Mouse (Mus musculus) kidney, embryonic 14.5 days (tissue): ENCODE results near the gene Srp9. TPM values are rescaled to one million over a fixed set of nuclear protein-coding genes. Genes with fewer than 3 reads are reported as not detected.

Experiments
- ATAC-seq: fragments of 200-750 bp; cut with Nextera tagmentation; 2 replicates; pipeline ENCODE4 v1.8.0; 2017; ENCODE audit warnings: moderate number of reproducible peaks, mild to moderate bottlenecking, moderate TSS enrichment, moderate library complexity; ENCODE audit not compliant: low FRiP score, low TSS enrichment
- H3K27ac ChIP-seq: fragments of 300-500 bp; sonication (generic); 2 replicates; pipeline ENCODE4 v1.5.1; 2014; ENCODE audit warnings: low read depth, mild to moderate bottlenecking, low read length, moderate library complexity, mixed read lengths
- H3K27me3 ChIP-seq: fragments of 300-500 bp; sonication (generic); 2 replicates; pipeline ENCODE4 v1.6.1; 2014; ENCODE audit warnings: mild to moderate bottlenecking, low read length; ENCODE audit not compliant: control insufficient read depth, insufficient read depth
- H3K36me3 ChIP-seq: fragments of 300-500 bp; sonication (generic); 2 replicates; pipeline ENCODE4 v1.6.1; 2014; ENCODE audit warnings: low read length, mixed read lengths; ENCODE audit not compliant: control insufficient read depth, insufficient read depth
- H3K4me1 ChIP-seq: fragments of 300-500 bp; sonication (generic); 2 replicates; pipeline ENCODE4 v1.6.1; 2014; ENCODE audit warnings: low read length, mixed read lengths; ENCODE audit not compliant: control insufficient read depth, insufficient read depth
- H3K4me2 ChIP-seq: fragments of 300-500 bp; sonication (generic); replicated peaks from 2 replicates; pipeline ENCODE4 v1.6.1; 2014; ENCODE audit warnings: low read depth, mild to moderate bottlenecking, low read length
- H3K4me3 ChIP-seq: fragments of 300-500 bp; sonication (generic); 2 replicates; pipeline ENCODE4 v1.5.1; 2014; ENCODE audit warnings: mild to moderate bottlenecking, low read length
- H3K9ac ChIP-seq: fragments of 300-500 bp; sonication (generic); 2 replicates; pipeline ENCODE4 v1.6.1; 2014; ENCODE audit warnings: low read depth, mild to moderate bottlenecking, low read length, moderate library complexity
- H3K9me3 ChIP-seq: fragments of 300-500 bp; sonication (generic); 2 replicates; pipeline ENCODE4 v1.6.1; 2016; ENCODE audit warnings: low read length; ENCODE audit not compliant: control insufficient read depth
- WGBS: fragments of 180-500 bp; shearing (Covaris S2); extraction: QIAGEN DNeasy Blood & Tissue Kit; methylation state at CpG from one replicate; pipeline ENCODE4 v1.1.7; 2014; 5-methylcytosine and 5-hydroxymethylcytosine counted together
- polyA plus RNA-seq: library from polyadenylated mRNA; unstranded; fragments of >200 nt; fragmentation: Nextera tagmentation; extraction: Ambion mirVana; gene quantifications from 2 replicates; pipeline ENCODE4 v1.2.1, GENCODE M21; 2014

Srp9 gene
- polyA plus RNA-seq, 1 experiment from 2014 or later = 155 TPM

DNA sequence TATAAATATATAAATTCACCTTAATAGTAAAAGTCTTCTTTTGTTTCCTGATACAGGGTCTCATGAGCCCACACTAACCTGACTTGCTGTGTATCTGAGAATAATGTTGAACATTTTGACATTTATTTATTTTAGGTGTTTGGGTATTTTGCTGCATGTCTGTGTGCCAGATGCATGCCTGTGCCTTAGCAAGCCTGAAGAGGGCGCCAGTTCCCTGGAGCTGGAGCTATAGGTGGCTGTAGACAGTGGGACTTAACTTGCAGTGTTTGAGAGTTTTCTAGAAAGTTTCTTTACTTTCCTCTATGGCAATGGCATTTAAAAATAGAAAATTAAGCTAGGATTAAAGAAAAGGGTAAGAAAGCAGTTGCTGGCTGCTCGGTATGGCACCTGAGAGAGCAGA, 6.3 kb downstream of the Srp9 start:
- Histone ChIP-seq H3K9ac (no peak overlapping the region), H3K9me3 (no peaks in the 10 kb centered on the region), H3K4me1 (peaks cover 5% of the 10 kb centered on the region; the same call in 1 of the 2 replicates), H3K36me3 (peaks cover 22% of the 10 kb centered on the region; the same call in 1 of the 2 replicates), H3K4me3 (no peak overlapping the region), H3K27ac (no peak overlapping the region), H3K4me2 (no peak overlapping the region), H3K27me3 (no peaks in the 10 kb centered on the region)
- 49% methylated on average over 2 of the region's 2 CpGs for WGBS
- ATAC-seq = no peak

DNA sequence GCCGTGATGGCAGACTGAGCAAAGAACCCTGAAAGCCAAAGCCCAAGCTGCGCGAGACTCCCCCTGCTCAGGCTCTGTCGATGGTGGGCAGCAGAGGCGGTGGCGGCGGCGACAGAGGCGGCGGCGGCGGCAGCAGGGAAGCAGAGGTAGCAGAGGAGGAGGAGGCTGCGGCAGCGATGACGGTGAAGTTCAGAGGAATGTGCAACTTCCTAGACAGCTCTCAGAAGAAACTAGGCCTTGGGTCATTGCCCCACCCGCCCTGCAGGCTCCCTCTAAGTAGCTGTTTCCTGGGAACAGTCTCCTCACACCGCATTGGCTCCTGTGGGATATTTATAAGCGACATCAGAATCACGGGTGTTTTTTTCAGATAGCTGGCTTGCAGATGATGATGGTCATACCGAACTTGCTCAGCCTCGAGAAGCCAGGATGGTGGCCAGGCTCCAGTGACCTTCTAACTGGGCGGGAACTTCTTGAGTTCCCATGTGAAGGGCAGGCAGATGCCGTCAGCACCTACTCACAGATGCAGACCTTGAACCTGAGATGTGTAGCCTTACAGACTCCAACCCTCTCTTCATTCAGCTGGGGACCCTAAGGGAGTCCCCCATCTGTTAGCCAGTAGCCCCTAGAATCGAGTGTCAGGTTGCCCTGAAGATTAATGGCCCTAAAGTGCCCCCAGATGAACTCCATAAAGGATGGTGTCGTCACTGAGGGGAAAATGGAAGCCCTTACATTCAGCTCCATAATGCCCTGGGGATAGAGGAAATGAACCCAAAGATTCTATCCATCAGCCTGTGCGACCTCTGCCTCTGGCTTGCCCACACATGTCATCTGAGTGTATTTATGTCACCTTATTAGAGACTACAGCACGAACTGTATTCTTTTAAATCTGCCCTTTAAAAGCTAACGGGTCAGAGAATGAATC, 12.9 kb downstream of the Srp9 start:
- no peaks in the 10 kb centered on the region for H3K4me1 ChIP-seq
- 0 out of 2 replicates have a peak overlapping the region, but pooled peaks have one; percentile 0 for H3K4me2 ChIP-seq
- no peak overlapping the region for H3K9ac ChIP-seq
- no peak overlapping the region for H3K27ac ChIP-seq
- H3K36me3 ChIP-seq = peaks cover 5% of the 10 kb centered on the region; the same call in 1 of the 2 replicates
- WGBS = 51% methylated on average over 28 of the region's 28 CpGs
- no peak for ATAC-seq
- no peak overlapping the region for H3K4me3 ChIP-seq
- H3K9me3 ChIP-seq = no peaks in the 10 kb centered on the region
- H3K27me3 ChIP-seq = no peaks in the 10 kb centered on the region

DNA sequence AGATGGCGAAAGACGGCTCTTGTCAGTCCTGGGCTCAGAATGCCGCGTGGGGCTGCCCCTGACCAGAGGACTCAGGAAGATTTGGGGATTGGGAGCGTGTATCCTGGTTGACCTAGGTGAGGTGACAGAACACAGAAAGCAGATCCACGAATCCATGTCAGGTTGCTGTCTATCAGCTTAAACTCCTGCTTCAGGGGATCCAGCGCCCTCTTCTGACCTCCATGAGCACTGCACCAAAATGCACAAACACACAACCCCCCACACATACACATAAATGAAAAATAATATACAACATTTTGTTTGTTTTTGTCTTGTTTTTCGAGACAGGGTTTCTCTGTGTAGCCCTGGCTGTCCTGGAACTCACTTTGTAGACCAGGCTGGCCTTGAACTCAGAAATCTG, 13.6 kb downstream of the Srp9 start:
- WGBS = 68% methylated on average over 8 of the region's 8 CpGs

DNA sequence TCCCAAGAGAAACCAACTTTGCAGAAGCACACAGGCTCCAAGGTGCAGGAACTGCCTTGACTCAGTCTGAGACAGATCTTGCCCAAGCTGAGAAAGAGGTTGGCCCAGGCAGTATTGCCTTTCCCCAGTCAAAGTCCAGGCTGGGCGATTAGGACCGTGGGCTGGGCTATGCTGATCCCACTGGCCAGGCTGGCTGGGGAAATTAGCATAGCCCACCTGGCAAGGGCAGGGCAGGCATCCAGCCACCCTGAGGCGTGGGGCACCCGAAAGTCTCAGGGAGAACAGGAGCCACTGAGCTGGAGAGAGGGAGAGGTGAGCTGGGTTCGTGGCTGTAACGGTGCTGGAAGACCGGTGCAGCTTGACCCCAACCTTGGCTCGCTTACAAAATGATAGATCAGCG, 15.4 kb downstream of the Srp9 start:
- ATAC-seq = peak; percentile 20; the same call in 1 of the 2 replicates
- Histone ChIP-seq H3K4me1 (no peaks in the 10 kb centered on the region), H3K27ac (no peak overlapping the region), H3K36me3 (no peaks in the 10 kb centered on the region), H3K9me3 (no peaks in the 10 kb centered on the region), H3K27me3 (no peaks in the 10 kb centered on the region), H3K4me2 (peak overlapping the region; percentile 6; the same call in 1 of the 2 replicates), H3K9ac (no peak overlapping the region), H3K4me3 (no peak overlapping the region)
- 31% methylated on average over 9 of the region's 9 CpGs for WGBS

More for the DNA sequence above, 13.6 kb downstream of the Srp9 start:
- Histone ChIP-seq H3K27me3 (no peaks in the 10 kb centered on the region), H3K9ac (no peak overlapping the region), H3K4me3 (no peak overlapping the region), H3K36me3 (no peaks in the 10 kb centered on the region), H3K27ac (no peak overlapping the region), H3K4me1 (no peaks in the 10 kb centered on the region), H3K9me3 (no peaks in the 10 kb centered on the region), H3K4me2 (no peak overlapping the region)
- ATAC-seq = no peak

DNA sequence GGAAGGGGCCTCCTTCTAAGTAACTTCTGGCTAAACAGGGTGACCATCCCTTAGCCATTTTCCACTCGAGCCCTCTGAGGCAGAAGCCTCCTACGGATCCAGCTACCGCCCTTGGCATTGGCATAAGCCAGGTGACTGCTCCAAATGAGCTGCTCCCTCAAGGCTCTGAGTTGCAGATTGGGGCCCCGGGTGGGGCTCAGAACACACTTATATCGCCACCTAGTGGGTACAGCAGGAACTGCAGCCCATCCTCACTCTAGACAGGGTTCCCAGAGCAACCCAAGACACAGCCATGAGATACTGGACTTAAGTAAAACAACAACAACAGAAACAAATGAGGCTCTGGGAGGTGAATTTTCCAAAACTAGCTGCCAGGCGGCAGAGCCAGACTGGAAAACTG, 15.8 kb downstream of the Srp9 start:
- Histone ChIP-seq H3K27ac (no peak overlapping the region), H3K36me3 (no peaks in the 10 kb centered on the region), H3K4me1 (no peaks in the 10 kb centered on the region), H3K4me2 (peak overlapping the region; percentile 6; the same call in 1 of the 2 replicates), H3K27me3 (no peaks in the 10 kb centered on the region), H3K4me3 (no peak overlapping the region), H3K9ac (no peak overlapping the region), H3K9me3 (no peaks in the 10 kb centered on the region)
- ATAC-seq = peak; percentile 50; the same call in 1 of the 2 replicates
- WGBS = 2% methylated on average over 6 of the region's 6 CpGs

DNA sequence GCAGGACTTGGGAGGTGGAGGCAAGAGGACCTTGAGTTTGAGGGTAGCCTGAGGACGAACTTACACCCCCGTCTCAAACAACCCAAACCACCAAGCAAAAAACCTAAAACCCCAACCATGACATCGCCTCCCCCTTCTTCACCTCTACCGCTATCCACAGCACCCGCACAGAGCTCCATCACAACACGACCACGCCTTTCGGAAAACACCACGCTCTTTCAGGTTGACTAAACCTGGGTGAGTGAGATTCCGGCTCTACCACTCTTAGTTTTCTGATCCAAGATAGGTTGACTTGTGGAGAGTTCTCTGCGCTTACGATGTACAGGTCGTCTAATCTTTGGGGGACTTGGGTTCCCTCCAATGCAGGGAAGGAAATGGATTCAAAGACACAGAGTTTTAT, 18.2 kb downstream of the Srp9 start:
- no peaks in the 10 kb centered on the region for H3K4me1 ChIP-seq
- WGBS = 95% methylated on average over 13 of the region's 13 CpGs
- H3K27me3 ChIP-seq = no peaks in the 10 kb centered on the region
- no peak overlapping the region for H3K4me3 ChIP-seq
- ATAC-seq = no peak
- no peaks in the 10 kb centered on the region for H3K9me3 ChIP-seq
- no peak overlapping the region for H3K4me2 ChIP-seq
- H3K9ac ChIP-seq = no peak overlapping the region
- H3K27ac ChIP-seq = no peak overlapping the region
- H3K36me3 ChIP-seq = no peaks in the 10 kb centered on the region

DNA sequence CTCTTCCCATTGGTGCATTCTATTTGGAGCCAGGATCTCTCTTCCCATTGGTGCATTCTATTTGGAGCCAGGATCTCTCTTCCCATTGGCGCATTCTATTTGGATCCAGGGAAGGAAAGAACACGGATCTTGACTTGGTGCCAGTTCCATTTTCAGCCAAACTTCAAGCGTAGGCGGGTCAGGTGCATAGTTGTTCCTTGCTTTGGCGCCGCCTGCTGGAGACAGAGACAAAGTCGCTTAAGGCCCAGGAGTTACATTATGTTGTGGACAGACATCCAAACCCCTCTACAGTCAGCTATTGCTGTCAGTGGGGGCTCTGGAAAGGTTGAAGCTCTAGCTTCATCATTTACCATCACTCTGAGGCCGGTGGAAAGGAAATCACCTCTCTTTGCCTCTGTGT, 18.8 kb downstream of the Srp9 start:
- 81% methylated on average over 8 of the region's 8 CpGs for WGBS

DNA sequence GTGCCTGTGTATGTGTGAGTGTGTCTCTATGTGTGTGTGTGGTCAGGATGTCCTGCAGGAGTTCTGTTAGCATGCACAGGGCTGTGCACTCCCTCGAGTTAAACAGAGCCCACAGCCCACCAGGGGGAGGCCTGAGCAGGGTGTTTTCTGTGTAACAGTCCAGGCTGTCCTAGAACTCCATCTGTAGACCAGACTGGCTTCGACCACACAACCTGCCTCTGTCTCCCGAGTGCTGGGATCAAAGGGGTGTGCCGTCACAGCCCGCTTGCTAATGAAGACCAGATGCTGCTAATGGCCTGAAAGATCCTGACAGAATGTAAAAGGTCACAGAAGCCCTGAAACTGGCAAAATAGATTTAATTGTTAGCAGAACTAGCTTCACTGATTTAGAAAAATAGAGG, 21.0 kb downstream of the Srp9 start:
- H3K9ac ChIP-seq = no peak overlapping the region
- no peaks in the 10 kb centered on the region for H3K36me3 ChIP-seq
- no peaks in the 10 kb centered on the region for H3K4me1 ChIP-seq
- no peaks in the 10 kb centered on the region for H3K9me3 ChIP-seq
- WGBS = 49% methylated on average over 5 of the region's 5 CpGs
- ATAC-seq = no peak
- no peaks in the 10 kb centered on the region for H3K27me3 ChIP-seq
- no peak overlapping the region for H3K4me3 ChIP-seq
- no peak overlapping the region for H3K27ac ChIP-seq
- H3K4me2 ChIP-seq = no peak overlapping the region

More for the DNA sequence above, 18.8 kb downstream of the Srp9 start:
- H3K9me3 ChIP-seq = no peaks in the 10 kb centered on the region
- no peaks in the 10 kb centered on the region for H3K36me3 ChIP-seq
- H3K27me3 ChIP-seq = no peaks in the 10 kb centered on the region
- ATAC-seq = no peak
- no peak overlapping the region for H3K27ac ChIP-seq
- no peaks in the 10 kb centered on the region for H3K4me1 ChIP-seq
- H3K4me3 ChIP-seq = no peak overlapping the region
- H3K9ac ChIP-seq = no peak overlapping the region
- no peak overlapping the region for H3K4me2 ChIP-seq

DNA sequence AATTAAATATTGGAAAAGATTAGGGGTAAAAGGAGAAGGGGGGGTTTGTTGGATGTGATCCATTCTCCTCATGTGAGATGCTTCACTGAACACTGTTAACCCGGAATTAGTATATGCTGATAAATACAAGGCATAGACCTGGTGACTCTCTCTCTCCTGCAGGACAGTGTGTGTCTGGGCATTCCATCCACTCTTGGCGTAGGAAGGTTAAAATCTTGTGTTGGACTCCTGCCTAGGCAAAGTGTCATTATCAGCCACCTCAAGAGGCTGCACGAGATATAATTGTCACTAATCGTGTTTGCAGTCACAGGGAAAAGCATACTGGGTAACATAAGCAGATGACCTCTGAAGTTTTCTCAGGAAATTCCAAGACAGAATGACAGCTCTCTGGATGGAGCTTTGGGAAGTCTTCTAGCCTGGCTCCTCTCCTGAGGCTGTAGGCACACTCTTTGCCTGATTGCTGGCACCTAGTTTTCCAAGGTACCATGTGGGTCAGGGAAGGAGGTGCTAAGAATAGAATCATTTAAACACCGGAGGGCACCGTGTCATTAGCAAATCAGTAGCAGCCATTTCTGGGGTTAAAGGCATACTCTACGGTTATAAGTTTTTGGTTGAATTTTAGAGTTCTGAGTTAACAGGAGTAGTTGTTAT, 24.5 kb downstream of the Srp9 start:
- Histone ChIP-seq H3K9me3 (no peaks in the 10 kb centered on the region), H3K36me3 (no peaks in the 10 kb centered on the region), H3K4me2 (no peak overlapping the region), H3K9ac (no peak overlapping the region), H3K27ac (no peak overlapping the region), H3K27me3 (no peaks in the 10 kb centered on the region), H3K4me1 (no peaks in the 10 kb centered on the region), H3K4me3 (no peak overlapping the region)
- 72% methylated on average over 7 of the region's 7 CpGs for WGBS
- ATAC-seq = no peak
